Mouse (Mus musculus): ENCODE data around the gene Agpat3.

- TF ChIP-seq CTCF (IDR thresholded peaks at IDR 0.05; ENCODE audit: borderline replicate concordance, insufficient read depth, low read length), result no peak
- TF ChIP-seq POLR2A (IDR thresholded peaks at IDR 0.05; ENCODE audit: low read depth, low read length), result no peak
Measured at GRCm38 (mm10) chr10:78311886-78312635, 40.2 kb downstream of the Agpat3 start.
